Mouse (Mus musculus): ENCODE measurements around the gene Tmem88b. TPM values are rescaled to one million over a fixed set of nuclear protein-coding genes. Genes with fewer than 3 reads are reported as not detected.

The Tmem88b gene
- total RNA-seq, 2 experiments from 2014 or later: 3.5 to 4.5 TPM

Small RNAs within 50 kb of the gene (microRNA-seq; reads per million reads assigned to microRNA genes)
- 0 reads per million in 2 experiments for gene Gm27743

Other genes with a start within 250 kb of the Tmem88b start
- gene Nadk, start 223.5 kb downstream of the Tmem88b start, total RNA-seq (2021): 10 to 100 TPM; 55.8 to 63.5 TPM
- gene Slc35e2, start 184.5 kb downstream of the Tmem88b start, total RNA-seq (2021): 10 to 100 TPM; 37.9 to 38.6 TPM
- gene Cdk11b, start 161.0 kb downstream of the Tmem88b start, total RNA-seq (2021): 10 to 100 TPM; 53.5 to 59.7 TPM
- not detected for gene Gm10563, start 140.5 kb downstream of the Tmem88b start, total RNA-seq (2021)
- 1 to 10 TPM; 2.7 to 4.1 TPM for gene Mmp23, start 132.5 kb downstream of the Tmem88b start, total RNA-seq (2021)
- 10 to 100 TPM; 89.1 to 96.6 TPM for gene Mib2, start 116.7 kb downstream of the Tmem88b start, total RNA-seq (2021)
- 10 to 100 TPM; 21.9 to 22.3 TPM for gene Fndc10, start 91.5 kb downstream of the Tmem88b start, total RNA-seq (2021)
- gene Ssu72, start 81.1 kb downstream of the Tmem88b start, total RNA-seq (2021): 10 to 100 TPM; 77.2 to 81.7 TPM
- gene Tmem240, start 51.1 kb downstream of the Tmem88b start, total RNA-seq (2021): 10 to 100 TPM; 44.8 to 45.2 TPM
- 10 to 100 TPM; 68.7 to 71.4 TPM for gene Atad3a, start 24.8 kb downstream of the Tmem88b start, total RNA-seq (2021)
- gene Vwa1, start 11.2 kb downstream of the Tmem88b start, total RNA-seq (2021): 10 to 100 TPM; 16.3 to 18.2 TPM
- gene Ankrd65, start 4.6 kb upstream of the Tmem88b start, total RNA-seq (2021): not detected
- 100 to 1,000 TPM; 109 to 114 TPM for gene Mrpl20, start 17.0 kb upstream of the Tmem88b start, total RNA-seq (2021)
- gene Ccnl2, start 26.6 kb upstream of the Tmem88b start, total RNA-seq (2021): 10 to 100 TPM; 75.5 to 83.2 TPM
- 10 to 100 TPM; 66.7 to 77.0 TPM for gene Aurkaip1, start 45.4 kb upstream of the Tmem88b start, total RNA-seq (2021)
- 10 to 100 TPM; 14.1 to 16.0 TPM for gene Mxra8, start 53.8 kb upstream of the Tmem88b start, total RNA-seq (2021)
- 10 to 100 TPM; 69.5 to 82.8 TPM for gene Dvl1, start 61.5 kb upstream of the Tmem88b start, total RNA-seq (2021)
- under 1 TPM; 0.27 to 0.30 TPM for gene Tas1r3, start 77.5 kb upstream of the Tmem88b start, total RNA-seq (2021)
- 10 to 100 TPM; 28.1 to 32.2 TPM for gene Cptp, start 83.6 kb upstream of the Tmem88b start, total RNA-seq (2021)
- gene Ints11, start 83.7 kb upstream of the Tmem88b start, total RNA-seq (2021): 10 to 100 TPM; 35.9 to 41.0 TPM
- 10 to 100 TPM; 68.1 to 77.0 TPM for gene Pusl1, start 105.9 kb upstream of the Tmem88b start, total RNA-seq (2021)
- gene Acap3, start 105.9 kb upstream of the Tmem88b start, total RNA-seq (2021): 100 to 1,000 TPM; 145 to 162 TPM
- gene Ube2j2, start 158.0 kb upstream of the Tmem88b start, total RNA-seq (2021): 10 to 100 TPM; 93.3 to 97.5 TPM
- gene C1qtnf12, start 176.4 kb upstream of the Tmem88b start, total RNA-seq (2021): 10 to 100 TPM; 25.9 to 29.7 TPM
- 10 to 100 TPM; 10.6 to 11.6 TPM for gene B3galt6, start 206.8 kb upstream of the Tmem88b start, total RNA-seq (2021)
- 100 to 1,000 TPM; 128 to 136 TPM for gene Sdf4, start 207.0 kb upstream of the Tmem88b start, total RNA-seq (2021)
- 1 to 10 TPM; 1.2 to 2.2 TPM for gene Tnfrsf4, start 228.0 kb upstream of the Tmem88b start, total RNA-seq (2021)
- not detected for gene Tnfrsf18, start 240.3 kb upstream of the Tmem88b start, total RNA-seq (2021)

Data from layer of hippocampus, postnatal 10 days (tissue).